Mouse (Mus musculus) testis, postnatal 14 days (tissue): ENCODE results near the gene Insm1.
A peak's percentile ranks its signal among the peaks of the same experiment; 100 is the strongest.

ENCODE experiments used
- DNase-seq: peaks from one replicate; pipeline ENCODE4 v3.0.0; 2021; ENCODE audit warnings: low spot score

The Insm1 gene

DNA sequence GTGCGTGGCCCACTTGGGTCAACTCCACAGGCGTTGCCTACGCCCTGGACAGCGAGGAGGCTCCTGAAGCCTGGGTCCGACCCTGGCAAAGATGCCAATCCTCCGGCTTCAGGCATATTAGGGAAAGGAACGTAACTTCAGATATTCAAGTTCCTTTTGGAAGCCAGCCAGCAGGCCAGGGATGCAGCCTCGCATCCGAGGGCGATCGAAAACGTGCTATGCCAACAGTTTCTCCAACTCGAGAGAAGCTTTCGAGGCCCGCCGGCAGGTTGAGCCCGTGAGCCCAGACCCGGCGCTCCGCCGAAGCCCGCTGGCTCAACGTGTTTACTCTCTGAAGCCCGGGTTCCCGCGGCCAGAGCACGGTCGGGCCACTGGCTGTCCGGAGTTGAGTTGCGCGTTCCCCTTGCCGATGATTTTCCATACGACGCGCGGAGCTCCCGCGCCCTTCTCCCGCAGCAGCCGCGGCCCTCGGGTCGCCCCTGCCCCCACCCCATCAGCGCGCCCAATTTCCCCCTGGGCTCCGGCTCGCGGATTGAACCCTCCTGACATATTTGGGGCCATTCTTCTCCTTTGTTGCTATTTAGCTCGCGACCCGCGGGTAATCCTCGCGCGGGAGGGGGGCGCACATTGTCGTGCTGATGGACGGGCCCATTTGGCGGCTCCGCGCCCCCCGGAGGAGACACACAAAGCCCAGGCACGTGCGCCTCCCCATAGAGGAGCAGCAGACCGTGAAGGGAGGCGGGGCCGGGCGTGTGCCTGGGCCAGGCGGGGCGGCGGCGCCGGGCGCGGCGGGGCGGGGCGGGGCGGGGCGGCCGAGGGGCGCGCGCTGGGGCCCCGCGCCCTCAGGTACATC lies at the start of gene Insm1:
Gene Insm1 (plus strand): TSS at position 846 of the 853 bp plus-strand sequence.
- peak; percentile 42 for DNase-seq

DNA sequence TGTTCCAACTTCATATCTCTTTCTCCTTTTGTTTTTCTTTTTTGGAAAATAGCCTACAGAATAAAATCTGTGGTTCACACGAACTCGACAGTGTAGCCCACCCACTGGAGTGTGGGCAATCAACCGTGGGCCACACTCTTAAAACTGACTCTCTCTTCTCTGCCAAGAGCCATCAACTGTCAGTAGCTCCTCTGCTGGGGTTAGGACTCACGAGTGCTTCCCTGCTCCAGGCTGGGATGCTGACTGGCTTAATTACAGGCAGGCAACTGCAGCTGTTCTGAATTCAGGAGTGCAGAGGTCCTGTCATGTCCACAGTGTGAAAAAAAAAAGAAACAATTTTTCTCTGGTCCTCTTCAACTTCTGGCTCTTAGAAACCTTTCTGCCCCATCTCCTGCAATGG lies 49.6 kb upstream of the Insm1 start:
- no peak for DNase-seq

DNA sequence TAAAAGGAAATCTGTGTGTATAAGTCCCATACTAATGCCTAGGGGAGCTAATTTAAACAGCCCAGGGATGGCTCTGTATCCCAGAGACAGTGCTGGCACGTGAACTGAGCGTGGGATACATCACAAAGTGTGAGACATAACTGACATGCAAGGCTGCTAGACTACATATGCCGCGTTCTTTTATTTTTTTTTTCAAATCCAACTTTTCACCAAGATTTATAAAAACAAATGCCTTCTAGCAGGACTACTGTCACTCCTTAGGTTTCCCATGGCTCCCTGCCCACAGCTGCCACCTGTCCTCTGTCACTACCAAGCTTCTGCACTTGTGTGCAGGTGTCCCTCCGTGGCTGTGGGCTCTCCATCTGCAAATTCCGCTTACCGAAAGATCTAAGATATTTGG lies 47.5 kb upstream of the Insm1 start:
- DNase-seq = no peak

DNA sequence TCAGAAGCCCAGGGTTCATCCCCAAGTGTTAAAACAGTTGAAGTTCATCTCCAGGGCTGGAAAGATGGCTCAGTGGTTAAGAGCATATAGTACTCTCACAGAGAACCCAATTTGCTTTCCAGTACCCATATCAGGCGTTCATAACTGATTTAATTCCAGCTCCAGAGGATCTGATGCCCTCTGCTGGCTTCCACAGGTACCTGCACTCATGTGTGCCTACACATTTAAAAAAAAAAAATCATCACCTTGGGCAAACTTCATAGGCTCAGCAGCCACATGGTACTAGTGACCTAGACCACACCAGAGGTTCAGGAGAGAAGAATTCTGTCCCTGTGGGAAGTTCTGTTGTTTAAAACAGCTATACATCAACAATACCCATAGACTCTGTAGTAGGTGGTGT lies 43.0 kb upstream of the Insm1 start:
- DNase-seq = no peak

DNA sequence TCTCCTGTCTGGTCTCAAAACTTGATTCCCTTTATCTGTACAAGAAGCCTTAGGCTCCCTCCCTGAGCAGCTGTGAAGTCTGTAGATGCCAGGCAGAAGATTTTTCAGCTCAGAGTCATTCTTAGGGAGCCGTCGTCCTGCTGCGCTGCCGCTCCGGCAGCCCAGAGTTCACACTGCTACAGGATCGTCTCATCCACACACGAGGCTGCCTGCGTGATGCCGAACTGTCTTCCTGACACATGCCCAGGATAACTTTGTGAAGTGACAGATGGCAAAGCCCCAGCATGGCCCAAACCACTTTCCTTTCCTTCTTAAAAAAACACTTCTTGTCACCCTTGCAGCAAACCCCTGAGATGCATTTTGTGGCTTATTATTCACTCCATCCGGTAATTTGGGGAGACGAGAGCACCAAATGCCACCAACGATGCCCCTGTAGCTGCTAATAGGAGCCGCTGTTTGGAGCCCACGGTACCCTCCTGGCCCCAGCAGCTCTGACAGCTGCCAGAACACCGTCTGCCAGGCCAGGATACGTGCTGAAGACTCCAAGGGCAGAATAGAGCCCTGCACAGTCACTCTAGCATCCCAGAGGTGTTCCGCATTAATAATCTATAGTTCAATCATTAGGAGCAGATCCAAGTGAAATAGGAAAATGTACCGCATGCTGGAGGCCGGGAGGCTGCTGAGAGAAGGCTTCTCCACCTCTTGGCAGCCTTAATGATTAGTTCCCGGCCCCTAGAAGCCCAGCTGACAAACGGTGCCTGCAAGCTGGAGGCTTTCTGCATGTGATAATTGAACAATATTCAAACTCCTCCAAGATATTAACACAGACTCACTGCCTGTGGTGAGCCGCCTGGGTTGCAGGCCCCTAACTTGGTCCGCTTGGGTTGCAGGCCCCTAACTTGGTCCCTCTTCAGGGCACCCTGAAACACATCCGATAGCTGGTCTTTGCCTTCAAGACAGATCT lies 37.6 kb upstream of the Insm1 start:
- DNase-seq = no peak

DNA sequence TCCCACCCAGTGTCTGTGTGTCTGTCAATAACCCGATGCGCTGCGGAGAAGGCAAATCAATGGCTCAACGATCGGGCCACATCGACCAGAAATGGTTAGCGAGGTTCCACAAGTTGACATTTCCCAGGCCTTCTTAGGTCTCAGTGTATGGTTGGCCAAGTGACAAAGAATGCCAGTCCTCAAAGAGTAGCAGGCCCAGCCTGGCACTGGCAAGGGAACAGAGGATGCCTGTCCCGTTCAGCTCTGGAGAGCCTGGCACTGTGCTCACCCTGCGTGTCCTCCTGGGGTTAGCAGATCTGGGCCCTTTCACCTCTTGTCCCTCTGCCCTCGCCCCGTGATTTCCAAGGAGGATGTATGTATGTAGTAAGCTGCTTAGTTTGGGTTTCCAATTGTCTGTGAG lies 25.6 kb upstream of the Insm1 start:
- DNase-seq = no peak

DNA sequence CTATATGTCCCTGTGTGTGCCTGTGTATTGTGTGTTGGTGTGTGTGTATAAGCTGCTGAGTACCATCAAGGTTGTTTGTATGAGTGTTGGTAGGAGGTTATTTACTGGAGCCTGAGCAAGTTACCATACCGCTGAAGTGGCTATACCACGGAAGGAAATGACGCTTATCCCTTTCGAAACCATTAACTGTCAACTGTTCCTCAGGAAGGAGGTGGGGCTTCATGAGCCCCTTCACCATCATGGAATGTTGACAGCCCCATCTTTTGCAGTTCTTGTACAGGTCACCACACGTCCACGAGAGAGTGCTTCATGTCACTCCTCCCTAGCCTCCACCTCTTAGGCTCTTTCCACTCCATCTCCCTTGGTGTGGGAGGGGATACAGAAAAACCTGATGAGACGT lies 23.8 kb upstream of the Insm1 start:
- DNase-seq = no peak

DNA sequence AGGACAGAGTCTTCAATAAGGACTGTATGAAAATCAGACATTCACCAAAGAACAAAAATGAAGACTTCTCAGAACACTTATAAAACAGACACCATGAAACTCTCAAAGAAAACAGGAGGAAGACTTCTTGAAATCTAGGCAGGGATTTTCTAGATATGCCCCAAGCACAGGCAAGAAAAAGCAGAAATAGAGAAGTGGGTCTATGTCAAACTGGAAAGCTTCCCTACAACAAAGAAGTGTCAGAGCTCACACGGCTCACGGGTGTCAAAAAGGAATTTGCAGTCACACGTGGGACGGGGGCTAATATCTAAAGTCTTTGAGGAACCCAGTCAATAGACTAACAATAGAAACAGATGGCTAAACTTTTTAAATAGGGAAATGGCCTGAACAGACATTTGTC lies 10.8 kb upstream of the Insm1 start:
- no peak for DNase-seq

DNA sequence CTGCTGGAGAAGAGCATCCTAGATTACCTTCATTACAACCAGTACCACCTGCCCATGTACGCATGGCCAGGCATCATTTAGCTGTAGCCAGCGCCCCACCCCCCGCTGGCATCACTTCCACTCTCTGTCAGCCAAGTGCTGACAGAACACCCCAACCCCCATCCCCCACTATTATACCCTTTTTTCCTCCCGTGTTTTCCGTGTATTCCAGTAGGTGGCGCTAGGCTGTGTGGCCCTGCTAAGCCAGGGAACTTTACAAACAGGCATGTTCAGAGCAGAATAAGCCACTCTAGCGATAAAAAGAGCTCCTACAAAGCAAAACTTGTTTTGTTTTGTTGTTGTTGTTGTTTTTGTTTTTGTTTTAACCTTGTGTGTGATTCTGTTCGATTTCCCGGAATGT lies 7.0 kb upstream of the Insm1 start:
- DNase-seq = peak; percentile 9

DNA sequence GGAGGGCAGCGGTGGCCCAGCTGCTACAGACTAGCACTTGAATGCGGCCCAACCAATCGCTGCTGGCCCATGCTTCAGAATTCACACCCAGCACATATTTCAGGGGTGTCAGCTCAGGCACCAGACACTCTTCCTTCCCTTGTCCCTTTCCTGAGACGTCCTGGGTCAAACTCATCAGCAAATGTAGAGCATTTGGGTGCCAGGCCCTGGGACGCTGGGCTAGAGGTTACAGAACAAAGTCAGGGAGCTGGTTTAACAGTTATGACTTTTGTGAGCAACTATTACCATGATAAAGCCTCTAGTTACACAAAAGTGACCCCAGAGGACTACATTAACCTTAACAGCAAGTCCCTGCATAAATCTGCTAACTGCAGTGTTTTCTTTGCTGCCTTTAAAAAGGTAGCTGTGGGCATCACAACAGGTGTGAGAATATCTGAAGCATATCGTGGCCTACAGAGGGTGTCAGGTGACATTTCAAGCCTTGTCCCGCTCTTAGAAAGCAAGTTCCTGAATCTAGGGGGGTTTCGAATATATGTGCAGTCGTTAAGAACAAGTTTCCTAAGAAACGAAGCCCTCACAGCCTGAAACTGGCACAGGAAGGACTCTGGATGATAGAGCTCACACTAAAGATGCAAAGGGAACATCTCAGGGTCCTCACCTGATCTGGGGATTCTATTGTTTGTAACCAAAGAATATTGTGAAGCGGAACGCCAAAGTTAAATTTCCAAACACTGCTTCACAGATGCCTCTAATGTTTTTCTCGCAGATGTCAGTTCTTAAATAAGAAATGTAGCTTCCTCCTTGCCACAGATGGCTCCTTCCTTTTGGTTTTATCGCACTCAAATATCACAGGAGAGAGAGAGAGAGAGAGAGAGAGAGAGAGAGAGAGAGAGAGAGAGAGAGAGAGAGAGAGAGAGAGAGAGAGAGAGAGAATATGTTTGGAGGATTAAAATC lies 5.3 kb upstream of the Insm1 start:
- DNase-seq = no peak

DNA sequence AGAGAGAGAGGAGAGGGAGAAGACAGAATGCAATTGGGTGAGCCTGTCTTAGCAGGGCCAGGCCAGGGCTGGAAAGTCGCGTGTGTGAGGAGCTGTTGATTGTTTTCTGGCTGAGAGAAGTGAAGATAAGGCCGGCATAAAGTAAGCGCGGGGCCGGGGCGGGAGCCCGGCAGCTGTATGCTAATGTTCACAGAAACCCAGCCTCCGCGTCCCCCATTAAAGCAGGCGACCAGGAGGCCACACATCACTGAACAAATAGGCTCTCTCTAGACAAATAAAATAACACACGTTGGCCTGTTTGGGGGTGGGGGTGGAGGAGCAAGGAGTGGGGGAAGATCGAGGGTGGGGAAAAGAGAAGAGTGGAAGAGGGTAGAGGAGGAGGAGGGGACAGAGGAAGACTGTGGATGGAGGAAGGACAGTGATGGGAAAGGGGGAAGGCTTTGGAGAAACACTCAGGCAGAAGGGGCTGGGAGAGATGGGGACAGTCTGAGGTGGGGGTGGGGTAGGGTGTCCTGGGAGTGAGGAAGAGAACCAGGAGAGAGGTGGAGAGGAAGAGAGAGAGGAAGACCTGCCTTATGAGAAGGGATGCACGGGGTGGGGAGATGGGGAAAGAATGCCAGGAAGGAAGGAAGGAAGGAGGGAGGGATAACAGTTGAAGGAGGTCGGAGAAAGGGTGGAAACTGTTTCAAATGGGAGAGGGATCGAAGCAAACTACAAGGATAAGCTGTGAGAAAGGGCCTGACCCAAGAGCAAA lies 4.3 kb upstream of the Insm1 start:
- no peak for DNase-seq

DNA sequence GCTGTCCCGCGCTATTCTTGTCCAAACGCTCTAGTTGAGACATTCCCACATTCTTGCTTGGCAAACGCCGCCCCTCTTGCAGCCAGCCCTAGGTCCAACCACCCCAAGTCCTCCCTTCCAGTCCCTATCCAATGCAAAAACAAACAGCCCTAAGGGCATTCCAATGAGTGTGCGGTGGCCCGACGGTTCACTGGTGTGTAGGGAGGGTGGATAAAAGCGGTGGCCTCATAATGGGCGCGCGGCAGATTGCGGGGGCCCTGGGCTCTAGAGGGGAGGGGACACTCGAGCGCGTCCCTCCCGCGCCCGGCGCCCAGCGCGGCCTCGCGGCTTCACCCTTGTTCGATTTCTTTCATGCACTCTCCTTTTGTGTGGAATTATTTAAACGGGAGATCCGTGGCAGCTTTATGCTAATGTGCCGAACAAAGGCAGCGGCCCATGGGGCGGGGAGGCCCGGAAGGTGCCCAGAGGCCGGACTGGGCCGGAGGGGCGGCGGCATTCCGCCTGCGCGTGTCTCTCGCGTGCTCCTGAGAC lies 3.5 kb upstream of the Insm1 start:
- no peak for DNase-seq

DNA sequence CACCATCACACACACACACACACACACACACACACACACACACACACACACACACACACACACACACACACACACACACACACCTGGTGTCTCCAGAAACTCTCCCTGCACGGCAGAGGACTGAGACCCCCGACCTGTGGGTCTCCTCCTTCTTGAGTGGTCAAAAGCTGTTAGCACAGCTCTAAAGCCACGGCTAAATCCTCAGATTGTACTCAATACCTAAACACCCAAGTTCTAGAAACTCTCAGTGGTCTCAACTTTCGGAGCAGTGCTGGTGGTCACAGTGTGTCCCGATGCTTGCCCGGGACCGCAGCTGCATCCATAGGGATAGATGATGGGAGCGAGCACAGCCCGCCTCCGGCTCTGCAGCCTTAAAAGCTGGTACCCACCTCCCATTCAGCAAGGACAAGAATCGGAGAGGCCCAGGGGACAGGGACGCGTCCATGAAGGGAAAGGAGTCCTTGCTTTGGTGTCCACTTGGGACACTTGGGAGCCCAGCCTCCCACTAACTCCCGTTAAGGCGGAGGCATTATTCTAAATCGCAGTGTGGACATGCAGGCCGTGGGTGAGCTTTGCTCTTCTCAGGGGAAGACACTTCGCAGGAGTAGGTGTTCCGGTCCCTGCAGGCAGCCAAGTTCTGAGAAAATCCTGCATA lies 2.7 kb upstream of the Insm1 start:
- no peak for DNase-seq

DNA sequence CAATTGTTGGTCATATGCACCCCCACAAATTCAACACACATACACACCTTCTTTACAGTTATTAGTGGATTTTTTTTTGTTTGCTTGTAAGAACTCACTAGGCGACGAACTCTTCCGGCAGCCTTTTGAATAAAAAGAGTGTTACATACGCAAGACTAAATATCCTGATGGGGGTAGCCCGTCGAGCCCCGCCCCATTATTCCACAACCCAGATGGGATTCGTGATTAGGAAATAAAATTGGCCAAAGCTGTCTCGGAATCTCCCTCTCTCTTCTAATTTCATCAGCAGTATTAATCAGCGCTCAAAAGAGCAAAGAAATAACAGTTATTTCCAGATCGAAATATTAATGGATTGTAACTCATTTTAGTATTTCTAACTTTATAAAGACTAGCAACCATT lies 1.9 kb upstream of the Insm1 start:
- no peak for DNase-seq

DNA sequence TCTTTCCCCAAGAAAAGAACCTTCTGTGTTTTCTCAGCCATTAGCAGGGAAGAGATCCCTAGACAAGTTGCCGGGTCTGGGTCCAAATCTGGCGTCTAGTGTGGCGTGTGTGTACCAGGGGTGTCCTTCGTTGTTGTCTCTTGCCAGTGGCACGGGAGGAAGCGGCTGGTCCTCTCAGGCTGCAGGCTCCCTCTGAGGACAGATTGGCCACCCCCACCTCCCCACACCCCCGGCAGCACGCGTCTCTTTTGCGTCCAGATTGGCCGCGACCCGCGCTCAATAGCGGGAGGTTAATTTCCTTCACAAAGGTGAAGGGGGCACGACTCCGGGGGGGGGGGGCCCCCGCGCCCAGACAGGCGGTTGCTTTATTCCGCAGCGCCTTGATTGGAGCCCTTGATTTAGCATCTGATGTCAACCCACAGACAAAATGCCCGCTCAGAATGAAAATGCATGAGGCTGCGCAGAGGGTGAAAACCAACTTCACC lies 1.1 kb upstream of the Insm1 start:
- DNase-seq = peak; percentile 9

DNA sequence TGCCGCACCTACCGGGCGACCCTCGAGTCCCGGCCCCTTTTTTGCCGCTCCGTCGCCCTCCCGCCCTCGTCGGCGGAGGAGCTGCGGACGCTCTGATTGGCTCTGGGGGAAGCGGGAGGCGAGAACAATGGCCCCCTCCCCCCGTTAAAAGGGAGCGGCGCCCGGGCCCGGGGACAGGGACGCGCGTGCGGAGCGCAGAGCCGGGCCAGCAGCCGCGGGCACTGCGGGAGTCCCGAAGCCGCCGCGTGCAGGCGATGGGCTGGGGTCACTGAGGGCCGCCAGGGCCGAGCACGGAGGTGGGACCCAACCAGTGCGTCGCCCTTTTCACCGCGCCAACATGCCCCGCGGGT lies 183 bp downstream of the Insm1 start:
- DNase-seq = peak; percentile 9

DNA sequence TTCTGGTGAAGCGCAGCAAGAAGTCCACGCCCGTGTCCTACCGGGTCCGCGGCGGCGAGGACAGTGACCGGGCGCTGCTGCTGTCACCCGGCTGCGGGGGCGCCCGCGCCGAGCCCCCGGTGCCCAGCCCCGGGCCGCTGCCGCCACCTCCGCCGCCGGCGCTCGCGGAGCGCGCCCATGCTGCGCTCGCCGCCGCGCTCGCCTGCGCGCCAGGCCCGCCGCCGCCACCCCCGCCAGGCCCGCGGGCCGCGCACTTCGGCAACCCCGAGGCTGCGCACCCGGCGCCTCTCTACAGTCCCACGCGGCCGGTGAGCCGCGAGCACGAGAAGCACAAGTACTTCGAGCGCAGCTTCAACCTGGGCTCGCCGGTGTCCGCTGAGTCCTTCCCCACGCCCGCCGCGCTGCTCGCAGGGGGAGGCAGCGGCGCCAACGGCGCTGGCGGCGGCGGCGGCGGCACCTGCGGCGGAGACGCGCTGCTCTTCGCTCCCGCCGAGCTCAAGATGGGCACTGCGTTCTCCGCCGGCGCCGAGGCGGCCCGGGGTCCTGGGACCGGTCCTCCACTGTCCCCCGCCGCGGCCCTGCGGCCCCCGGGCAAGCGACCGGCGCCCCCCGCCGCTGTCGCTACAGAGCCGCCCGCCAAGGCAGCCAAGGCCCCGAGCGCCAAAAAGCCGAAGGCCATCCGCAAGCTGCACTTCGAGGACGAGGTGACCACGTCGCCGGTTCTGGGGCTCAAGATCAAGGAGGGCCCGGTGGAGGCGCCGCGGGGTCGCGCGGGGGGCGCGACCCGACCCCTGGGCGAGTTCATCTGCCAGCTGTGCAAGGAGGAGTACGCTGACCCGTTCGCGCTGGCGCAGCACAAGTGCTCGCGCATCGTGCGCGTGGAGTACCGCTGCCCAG lies 806 bp downstream of the Insm1 start:
- DNase-seq = peak; percentile 10

DNA sequence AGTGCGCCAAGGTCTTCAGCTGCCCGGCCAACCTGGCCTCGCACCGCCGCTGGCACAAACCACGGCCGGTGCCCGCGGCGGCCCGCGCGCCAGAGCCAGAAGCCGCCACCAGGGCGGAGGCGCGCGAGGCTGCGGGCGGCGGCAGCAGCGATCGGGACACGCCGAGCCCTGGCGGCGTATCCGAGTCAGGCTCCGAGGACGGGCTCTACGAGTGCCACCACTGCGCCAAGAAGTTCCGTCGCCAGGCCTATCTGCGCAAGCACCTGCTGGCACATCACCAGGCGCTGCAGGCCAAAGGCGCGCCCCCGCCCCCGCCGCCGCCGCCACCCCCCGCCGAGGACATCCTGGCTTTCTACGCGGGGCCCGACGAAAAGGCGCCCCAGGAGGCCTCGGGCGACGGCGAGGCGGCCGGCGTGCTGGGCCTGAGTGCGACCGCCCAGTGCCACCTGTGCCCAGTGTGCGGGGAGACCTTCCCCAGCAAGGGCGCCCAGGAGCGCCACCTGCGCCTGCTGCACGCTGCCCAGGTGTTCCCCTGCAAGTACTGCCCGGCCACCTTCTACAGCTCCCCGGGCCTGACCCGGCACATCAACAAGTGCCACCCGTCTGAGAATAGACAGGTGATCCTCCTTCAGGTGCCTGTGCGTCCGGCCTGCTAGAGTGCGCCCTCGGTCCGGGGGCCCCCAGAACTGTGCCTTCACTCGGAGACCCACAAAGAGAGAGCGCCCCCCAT lies 1.6 kb downstream of the Insm1 start:
- no peak for DNase-seq

DNA sequence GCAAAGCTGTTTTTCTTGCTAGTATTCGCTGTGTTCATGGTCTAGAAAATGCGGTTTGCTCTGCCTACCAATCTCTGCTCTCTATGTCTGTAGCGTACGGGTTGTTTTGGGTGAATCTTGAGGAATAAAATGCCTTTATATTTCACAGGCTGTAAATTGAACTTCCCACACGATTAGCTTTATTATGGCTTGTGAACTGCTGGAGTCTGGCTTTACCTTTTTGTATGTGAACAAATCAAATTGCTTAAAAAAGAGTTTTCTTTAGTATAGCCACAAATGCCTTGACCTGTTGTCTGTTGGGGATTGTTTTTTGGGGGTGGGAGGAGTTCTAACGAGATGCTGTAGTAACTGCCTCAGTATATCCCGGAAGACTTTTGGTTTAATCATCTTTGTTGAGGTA lies 2.4 kb downstream of the Insm1 start:
- DNase-seq = no peak
